Mouse (Mus musculus) thymus, adult 2 months (tissue): ENCODE results near the gene Hexim1.

Experiments used
- CTCF ChIP-seq: fragments of 200-500 bp; IDR thresholded peaks from 2 replicates; pipeline ENCODE4 v1.5.1; 2012; ENCODE audit warnings: mild to moderate bottlenecking, control low read depth, low read length, moderate library complexity, borderline replicate concordance; ENCODE audit not compliant: control insufficient read depth, poor library complexity, insufficient read depth; ENCODE audit errors: extremely low read depth
- POLR2A ChIP-seq: fragments of 200-500 bp; IDR thresholded peaks from 2 replicates; pipeline ENCODE4 v1.6.1; 2012; ENCODE audit warnings: mild to moderate bottlenecking, low read length, control low read depth, moderate library complexity; ENCODE audit not compliant: control insufficient read depth, poor library complexity, insufficient read depth; ENCODE audit errors: extremely low read depth

DNA sequence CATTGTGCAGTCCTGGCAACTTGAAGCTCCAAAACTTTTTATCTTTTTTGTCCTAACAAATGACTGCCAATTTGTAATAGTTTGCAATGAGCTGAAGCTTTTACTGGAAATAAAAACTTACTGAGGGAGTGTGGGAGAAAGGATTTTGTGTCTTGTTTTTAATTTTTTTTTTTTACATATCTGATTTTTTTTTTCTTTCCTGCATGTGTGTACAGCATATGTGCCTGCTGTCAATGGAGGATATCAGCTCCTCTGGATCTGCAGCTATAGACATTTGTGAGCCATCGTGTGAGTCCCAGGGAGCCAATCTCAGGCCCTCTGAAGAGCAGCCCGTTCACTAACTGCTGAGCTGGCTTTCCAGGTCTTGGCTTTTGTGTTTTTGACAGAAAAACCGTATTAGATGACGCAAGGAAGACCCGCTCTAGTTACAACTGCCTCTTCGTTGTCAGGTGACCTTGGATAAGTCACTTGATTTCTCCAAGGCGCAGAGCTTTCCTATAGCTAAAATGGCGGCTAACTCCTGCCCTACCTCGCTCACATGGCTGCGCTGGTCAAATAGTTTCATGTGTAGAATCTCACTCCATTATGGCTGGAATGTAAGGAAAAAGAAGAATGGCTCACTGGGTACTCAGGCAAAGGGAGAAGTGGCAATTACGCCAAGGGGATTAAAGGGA is 1.6 kb upstream of the Hexim1 start:
- TF ChIP-seq CTCF (no peak), POLR2A (no peak)
